Mouse (Mus musculus) forebrain, embryonic 15.5 days (tissue): ENCODE data around the gene Gns. TPM values are rescaled to one million over a fixed set of nuclear protein-coding genes. Genes with fewer than 3 reads are reported as not detected.

Experiments
- ATAC-seq: fragments of 200-750 bp; cut with Nextera tagmentation; replicated peaks from 2 replicates; pipeline ENCODE4 v1.8.0; 2017; ENCODE audit warnings: mild to moderate bottlenecking, moderate TSS enrichment, moderate library complexity
- H3K27ac ChIP-seq: fragments of 300-500 bp; sonication (generic); replicated peaks from 2 replicates; pipeline ENCODE4 v1.5.1; 2015; ENCODE audit warnings: mild to moderate bottlenecking, inconsistent platforms
- H3K27me3 ChIP-seq: fragments of 300-500 bp; sonication (generic); 2 replicates; pipeline ENCODE4 v1.6.1; 2015; ENCODE audit warnings: inconsistent platforms
- H3K36me3 ChIP-seq: fragments of 300-500 bp; sonication (generic); 2 replicates; pipeline ENCODE4 v1.6.1; 2015; ENCODE audit warnings: mild to moderate bottlenecking, inconsistent platforms
- H3K4me1 ChIP-seq: fragments of 300-500 bp; sonication (generic); 2 replicates; pipeline ENCODE4 v1.6.1; 2015; ENCODE audit warnings: inconsistent platforms
- H3K4me2 ChIP-seq: fragments of 300-500 bp; sonication (generic); replicated peaks from 2 replicates; pipeline ENCODE4 v1.6.1; 2015; ENCODE audit warnings: mild to moderate bottlenecking, inconsistent platforms
- H3K4me3 ChIP-seq: fragments of 300-500 bp; sonication (generic); 2 replicates; pipeline ENCODE4 v1.5.1; 2015; ENCODE audit warnings: mild to moderate bottlenecking, inconsistent platforms
- H3K9ac ChIP-seq: fragments of 300-500 bp; sonication (generic); replicated peaks from 2 replicates; pipeline ENCODE4 v1.6.1; 2015; ENCODE audit warnings: mild to moderate bottlenecking, inconsistent platforms
- H3K9me3 ChIP-seq: fragments of 300-500 bp; sonication (generic); 2 replicates; pipeline ENCODE4 v1.6.1; 2016; ENCODE audit warnings: inconsistent platforms
- WGBS: fragments of 180-500 bp; shearing (Covaris S2); methylation state at CpG from one replicate; pipeline ENCODE4 v1.1.7; 2015; ENCODE audit warnings: mixed read lengths; 5-methylcytosine and 5-hydroxymethylcytosine counted together
- polyA plus RNA-seq: library from polyadenylated mRNA; unstranded; fragments of >200 nt; fragmentation: Nextera tagmentation; extraction: Ambion mirVana; gene quantifications from 2 replicates; pipeline ENCODE4 v1.2.1, GENCODE M21; 2015

The Gns gene
- polyA plus RNA-seq, 1 experiment from 2014 or later, result 34.7 TPM

DNA sequence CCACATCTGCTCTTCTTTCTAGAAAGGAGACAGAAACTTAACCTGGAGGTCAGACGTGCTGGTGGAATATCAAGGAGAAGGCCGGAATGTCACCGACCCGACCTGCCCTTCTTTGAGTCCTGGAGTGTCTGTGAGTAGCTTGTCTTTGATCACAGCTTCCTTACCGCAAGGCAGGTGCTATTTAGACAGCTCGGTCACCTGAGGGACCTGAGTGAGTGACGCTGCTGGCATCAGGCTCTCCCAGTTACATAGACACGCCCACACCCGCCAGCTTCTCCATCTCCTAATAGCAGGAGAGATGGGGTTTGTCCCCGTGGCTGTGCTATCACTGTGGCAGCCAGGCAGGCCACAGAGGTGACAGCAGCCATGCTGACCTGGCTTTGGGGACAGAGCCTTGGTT lies 25.7 kb downstream of the Gns start:
- H3K27me3 ChIP-seq, result no peaks in the 10 kb centered on the region
- no peaks in the 10 kb centered on the region for H3K4me1 ChIP-seq
- H3K9ac ChIP-seq, result no peak overlapping the region
- H3K4me3 ChIP-seq, result no peak overlapping the region
- H3K36me3 ChIP-seq, result peaks cover 63% of the 10 kb centered on the region
- no peaks in the 10 kb centered on the region for H3K9me3 ChIP-seq
- 88% methylated on average over 10 of the region's 10 CpGs for WGBS
- H3K4me2 ChIP-seq, result no peak overlapping the region
- no peak for ATAC-seq
- no peak overlapping the region for H3K27ac ChIP-seq

DNA sequence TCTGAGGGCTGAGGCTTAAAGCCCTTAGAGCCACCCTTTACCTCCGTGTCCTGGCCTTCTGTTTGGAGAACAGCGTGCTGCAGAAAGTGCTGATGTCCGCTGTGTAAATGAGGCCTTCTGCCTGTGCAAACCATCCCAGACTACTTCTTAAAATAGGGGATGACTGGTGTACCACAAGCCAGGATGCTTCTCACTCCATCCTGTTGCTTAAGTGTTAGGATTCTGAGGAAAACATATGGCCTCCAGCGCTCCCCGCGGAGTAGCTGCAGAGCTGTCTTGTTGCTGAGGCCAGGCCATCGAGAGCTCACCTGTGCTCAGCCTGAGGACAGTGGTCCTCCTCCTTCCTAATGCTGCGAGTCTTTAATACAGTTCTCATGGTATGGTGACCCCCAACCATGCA lies 27.0 kb downstream of the Gns start:
- Histone ChIP-seq H3K4me2 (no peak overlapping the region), H3K4me3 (no peak overlapping the region), H3K4me1 (no peaks in the 10 kb centered on the region), H3K36me3 (peaks cover 76% of the 10 kb centered on the region), H3K9ac (no peak overlapping the region), H3K27ac (no peak overlapping the region), H3K9me3 (no peaks in the 10 kb centered on the region), H3K27me3 (no peaks in the 10 kb centered on the region)
- no peak for ATAC-seq
- 93% methylated on average over 8 of the region's 8 CpGs for WGBS

DNA sequence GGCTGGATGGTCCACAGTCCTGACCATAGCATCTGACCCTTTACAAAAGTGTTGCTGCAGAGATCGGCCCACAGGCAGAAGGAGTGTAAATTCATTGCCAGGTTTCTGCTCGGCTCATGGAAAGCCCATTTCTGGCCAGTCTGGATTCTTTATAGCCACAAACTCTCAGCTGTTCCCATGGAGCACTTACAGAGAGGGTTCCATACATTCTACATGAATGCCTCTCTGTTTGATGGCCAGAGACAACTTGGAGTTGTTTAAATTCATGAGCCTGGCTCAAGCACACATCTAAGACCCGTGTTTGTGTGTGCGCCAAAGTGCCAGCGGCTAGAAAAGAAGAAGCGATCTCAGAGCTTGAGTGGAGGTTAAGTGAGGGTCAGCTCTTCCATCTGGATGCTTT lies 29.4 kb downstream of the Gns start:
- 79% methylated on average over 6 of the region's 6 CpGs for WGBS
- no peak overlapping the region for H3K4me3 ChIP-seq
- H3K27me3 ChIP-seq, result no peaks in the 10 kb centered on the region
- ATAC-seq, result no peak
- H3K9ac ChIP-seq, result no peak overlapping the region
- H3K27ac ChIP-seq, result no peak overlapping the region
- no peaks in the 10 kb centered on the region for H3K4me1 ChIP-seq
- peaks cover 65% of the 10 kb centered on the region for H3K36me3 ChIP-seq
- H3K9me3 ChIP-seq, result no peaks in the 10 kb centered on the region
- no peak overlapping the region for H3K4me2 ChIP-seq

DNA sequence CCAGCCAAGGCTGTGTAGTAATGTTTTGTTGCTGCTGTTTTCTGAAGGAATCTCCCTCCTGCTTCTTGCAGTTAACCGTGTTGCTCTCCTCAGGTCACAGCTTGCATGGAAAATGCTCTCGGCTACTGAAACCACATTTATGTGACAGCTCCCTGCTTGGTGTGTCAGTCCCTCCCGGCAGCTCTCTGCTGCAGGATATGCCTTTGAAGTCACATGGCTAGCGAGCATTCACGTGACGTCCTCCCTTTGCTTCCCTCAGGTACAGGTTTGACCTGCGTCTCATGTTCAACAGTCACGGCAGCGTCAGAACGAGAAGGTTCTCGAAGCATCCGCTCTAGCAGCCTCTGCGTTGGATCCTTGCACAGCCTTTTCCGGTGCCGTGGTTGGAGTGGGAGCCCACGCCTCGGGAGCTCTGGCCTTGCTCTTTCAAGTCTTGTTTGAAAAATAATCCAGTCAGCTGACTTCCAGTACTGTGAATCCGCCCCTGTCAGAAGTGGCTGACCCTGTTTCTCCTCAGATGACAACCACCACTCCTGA lies 30.0 kb downstream of the Gns start:
- no peak for ATAC-seq
- Histone ChIP-seq H3K27ac (no peak overlapping the region), H3K27me3 (no peaks in the 10 kb centered on the region), H3K36me3 (peaks cover 65% of the 10 kb centered on the region), H3K9me3 (no peaks in the 10 kb centered on the region), H3K4me1 (no peaks in the 10 kb centered on the region), H3K4me3 (no peak overlapping the region), H3K4me2 (no peak overlapping the region), H3K9ac (no peak overlapping the region)
- 91% methylated on average over 18 of the region's 18 CpGs for WGBS

DNA sequence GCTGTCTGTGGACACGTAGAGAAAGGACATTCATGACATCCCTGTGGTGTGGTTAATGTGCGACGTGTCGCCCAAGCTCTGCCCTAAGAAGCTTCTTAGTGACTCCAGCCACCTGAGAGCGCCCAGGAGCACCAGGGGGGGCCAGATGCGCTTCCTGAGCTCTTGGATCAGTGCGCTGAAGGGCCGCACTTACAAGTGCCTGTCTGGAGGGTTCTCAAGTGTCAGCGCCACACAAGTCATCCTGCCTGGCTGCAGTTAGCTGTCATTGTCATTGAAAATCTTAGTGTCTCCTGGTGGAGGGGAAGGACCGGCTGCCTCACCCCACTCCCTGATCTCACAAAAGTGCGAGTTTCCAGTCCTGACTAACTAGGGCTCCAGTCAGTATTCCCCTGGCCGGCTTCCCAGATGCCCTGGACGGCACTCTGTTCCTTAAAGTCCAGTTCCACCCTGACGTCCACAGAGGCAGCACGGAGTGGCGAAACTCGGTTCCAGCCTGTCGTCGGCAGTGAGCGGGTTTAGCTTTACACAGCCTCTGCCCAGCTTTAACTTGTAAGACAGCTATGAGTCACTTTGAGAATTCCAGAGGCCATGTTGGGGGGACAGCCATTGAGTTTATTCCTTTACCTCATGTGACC lies 30.8 kb downstream of the Gns start:
- Histone ChIP-seq H3K4me3 (no peak overlapping the region), H3K4me2 (no peak overlapping the region), H3K9me3 (no peaks in the 10 kb centered on the region), H3K4me1 (no peaks in the 10 kb centered on the region), H3K27ac (no peak overlapping the region), H3K36me3 (peaks cover 61% of the 10 kb centered on the region), H3K9ac (no peak overlapping the region), H3K27me3 (no peaks in the 10 kb centered on the region)
- WGBS, result 88% methylated on average over 20 of the region's 20 CpGs
- ATAC-seq, result no peak

DNA sequence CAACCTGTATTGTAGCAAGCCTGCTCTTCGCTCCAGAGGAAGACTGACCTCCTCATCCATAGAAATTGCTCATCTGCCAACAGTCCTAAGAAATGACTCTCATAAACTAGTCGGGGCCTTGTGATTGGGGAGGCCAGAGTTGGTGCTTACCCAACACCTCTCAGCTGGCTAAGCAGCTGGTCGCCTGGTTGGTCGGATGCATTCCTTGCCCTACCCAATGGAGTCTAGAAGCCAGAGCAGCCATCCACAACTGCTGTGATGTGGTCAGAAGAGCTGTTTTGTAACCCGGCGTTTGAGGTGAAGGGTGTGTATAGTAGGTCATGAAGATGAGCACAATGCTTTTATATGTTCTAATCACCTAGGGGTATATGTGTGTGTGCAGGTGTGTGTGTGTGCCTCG lies 33.7 kb downstream of the Gns start:
- no peak overlapping the region for H3K27ac ChIP-seq
- WGBS, result 97% methylated on average over 7 of the region's 7 CpGs
- H3K4me3 ChIP-seq, result no peak overlapping the region
- no peaks in the 10 kb centered on the region for H3K4me1 ChIP-seq
- ATAC-seq, result no peak
- H3K36me3 ChIP-seq, result peaks cover 32% of the 10 kb centered on the region
- H3K4me2 ChIP-seq, result no peak overlapping the region
- no peaks in the 10 kb centered on the region for H3K27me3 ChIP-seq
- no peak overlapping the region for H3K9ac ChIP-seq
- no peaks in the 10 kb centered on the region for H3K9me3 ChIP-seq

DNA sequence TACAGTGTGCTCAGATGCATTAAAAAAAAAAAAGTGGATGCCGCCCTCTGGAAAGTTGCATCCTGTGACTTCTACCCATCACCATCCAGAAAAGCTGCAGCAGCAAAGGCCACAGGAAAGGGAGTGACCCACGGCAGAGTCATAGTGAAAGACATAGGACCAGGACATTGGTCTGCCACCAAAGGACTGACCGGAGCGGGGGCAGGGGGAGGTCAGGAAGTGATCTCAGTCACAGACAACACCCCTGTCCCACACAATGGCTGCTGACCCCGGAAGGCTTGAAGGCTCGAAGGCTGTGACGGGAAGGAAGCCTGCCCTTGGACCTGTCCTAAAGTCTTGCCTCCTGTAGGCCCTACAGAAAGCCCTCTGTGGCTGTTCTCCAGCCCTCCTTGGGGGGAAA lies 36.1 kb downstream of the Gns start:
- Histone ChIP-seq H3K36me3 (peaks cover 12% of the 10 kb centered on the region; the same call in 1 of the 2 replicates), H3K4me2 (no peak overlapping the region), H3K4me1 (no peaks in the 10 kb centered on the region), H3K27me3 (no peaks in the 10 kb centered on the region), H3K27ac (no peak overlapping the region), H3K4me3 (no peak overlapping the region), H3K9ac (no peak overlapping the region), H3K9me3 (no peaks in the 10 kb centered on the region)
- WGBS, result 84% methylated on average over 7 of the region's 7 CpGs
- ATAC-seq, result no peak

DNA sequence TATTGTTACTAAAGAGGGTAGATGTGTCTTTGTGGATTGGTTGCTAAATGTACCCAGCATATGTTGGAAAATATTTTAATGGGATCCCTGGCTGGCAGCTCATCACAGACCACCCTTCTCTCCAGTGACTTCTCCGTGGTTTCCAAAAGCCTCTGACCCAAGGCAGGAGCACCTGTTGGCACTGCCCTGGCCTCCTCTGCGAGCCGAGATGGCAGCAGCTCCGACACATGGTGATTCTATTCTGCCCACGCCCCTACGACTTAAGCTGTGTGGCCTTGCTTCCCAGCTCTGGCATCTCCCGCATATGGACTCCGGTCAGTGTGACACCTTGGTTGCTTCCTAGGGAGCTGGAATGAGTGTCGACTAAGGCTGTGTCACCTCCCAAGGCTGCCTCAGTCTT lies 38.2 kb downstream of the Gns start:
- no peak overlapping the region for H3K9ac ChIP-seq
- 78% methylated on average over 9 of the region's 9 CpGs for WGBS
- H3K9me3 ChIP-seq, result no peaks in the 10 kb centered on the region
- no peak overlapping the region for H3K4me3 ChIP-seq
- no peaks in the 10 kb centered on the region for H3K27me3 ChIP-seq
- H3K27ac ChIP-seq, result no peak overlapping the region
- no peaks in the 10 kb centered on the region for H3K4me1 ChIP-seq
- H3K4me2 ChIP-seq, result no peak overlapping the region
- no peak for ATAC-seq
- no peaks in the 10 kb centered on the region for H3K36me3 ChIP-seq

DNA sequence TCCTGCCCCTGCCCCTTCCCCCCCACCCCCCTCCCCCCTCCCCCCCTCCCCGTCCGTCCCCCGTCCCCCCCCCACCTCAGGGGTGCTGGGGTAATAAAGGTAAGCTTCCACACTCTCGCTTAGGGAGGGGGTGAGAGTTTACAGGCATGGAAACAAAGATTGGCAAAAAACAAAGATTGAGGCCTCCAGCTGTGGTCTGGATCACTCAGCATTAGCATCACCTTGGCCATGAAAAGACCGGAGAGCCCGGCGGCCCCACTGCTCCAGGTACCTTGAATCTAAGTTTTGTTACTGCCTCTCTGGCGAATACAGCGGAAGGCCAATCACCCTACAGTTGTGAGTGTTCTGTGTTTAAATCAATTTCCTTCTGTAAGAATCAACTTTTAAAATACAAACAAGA lies 39.1 kb downstream of the Gns start:
- Histone ChIP-seq H3K9ac (no peak overlapping the region), H3K4me2 (no peak overlapping the region), H3K27ac (no peak overlapping the region), H3K4me3 (no peak overlapping the region), H3K4me1 (no peaks in the 10 kb centered on the region), H3K36me3 (no peaks in the 10 kb centered on the region), H3K27me3 (no peaks in the 10 kb centered on the region), H3K9me3 (no peaks in the 10 kb centered on the region)
- 69% methylated on average over 6 of the region's 9 CpGs for WGBS
- no peak for ATAC-seq

DNA sequence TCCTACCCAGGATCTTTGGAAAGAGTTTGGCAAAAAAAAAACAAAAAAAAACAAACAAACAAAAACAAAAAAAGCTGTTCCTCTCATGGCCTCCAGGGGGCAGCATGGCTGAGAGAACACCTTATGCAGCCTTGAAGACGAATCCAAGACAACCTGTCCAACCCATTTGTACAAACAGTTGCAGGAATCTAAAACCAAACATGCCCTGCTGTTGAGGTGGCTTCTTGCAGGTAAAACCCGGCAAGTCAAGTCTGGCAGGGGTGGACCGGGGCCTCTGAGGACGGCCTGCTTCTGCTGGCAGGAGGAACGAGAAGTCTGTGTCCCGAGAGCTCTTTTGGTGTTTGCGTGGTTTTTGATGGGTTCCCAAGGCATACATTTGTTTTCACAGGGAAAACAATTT lies 44.8 kb downstream of the Gns start:
- no peak overlapping the region for H3K9ac ChIP-seq
- H3K27ac ChIP-seq, result no peak overlapping the region
- no peak for ATAC-seq
- H3K4me2 ChIP-seq, result no peak overlapping the region
- H3K27me3 ChIP-seq, result no peaks in the 10 kb centered on the region
- H3K4me1 ChIP-seq, result no peaks in the 10 kb centered on the region
- no peaks in the 10 kb centered on the region for H3K9me3 ChIP-seq
- WGBS, result 74% methylated on average over 7 of the region's 7 CpGs
- H3K4me3 ChIP-seq, result no peak overlapping the region
- no peaks in the 10 kb centered on the region for H3K36me3 ChIP-seq

DNA sequence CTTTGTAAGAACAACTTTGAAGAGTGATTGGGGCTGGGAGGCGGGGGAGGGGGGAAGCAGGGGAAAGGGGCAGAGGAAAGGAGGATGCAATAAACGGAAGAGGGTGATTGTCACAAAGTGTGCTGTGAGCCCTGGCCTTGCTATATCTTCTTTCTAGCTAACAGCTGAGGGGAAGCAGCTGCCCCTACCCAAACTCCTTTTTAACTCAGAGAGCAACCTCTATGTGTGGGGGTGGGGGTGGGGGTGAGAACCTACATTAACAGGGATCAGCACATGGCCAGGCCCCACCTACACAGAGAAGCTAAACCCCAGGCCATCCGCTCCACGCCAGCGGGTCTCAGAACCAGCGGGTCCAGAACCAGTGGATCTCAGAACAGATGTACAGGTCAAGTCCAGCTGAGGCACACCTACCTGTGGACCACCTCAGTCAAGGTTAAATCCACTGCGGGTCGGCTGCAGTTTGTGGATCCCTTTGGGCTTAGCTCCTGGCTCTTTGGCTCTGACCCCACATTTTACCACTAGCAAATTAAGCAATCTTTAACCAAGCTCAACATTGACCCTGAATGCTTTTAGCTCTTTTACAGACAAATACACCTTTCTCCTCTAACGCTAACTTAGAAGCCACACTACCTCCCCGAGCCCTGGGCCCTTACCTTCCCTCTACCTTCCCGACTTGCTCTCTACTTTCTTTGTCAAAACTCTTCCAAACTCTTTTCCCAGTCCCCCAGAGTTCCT lies 47.0 kb downstream of the Gns start:
- H3K9me3 ChIP-seq, result no peaks in the 10 kb centered on the region
- H3K4me2 ChIP-seq, result no peak overlapping the region
- no peaks in the 10 kb centered on the region for H3K27me3 ChIP-seq
- no peak overlapping the region for H3K4me3 ChIP-seq
- ATAC-seq, result no peak
- no peak overlapping the region for H3K9ac ChIP-seq
- WGBS, result 90% methylated on average over 11 of the region's 11 CpGs
- H3K4me1 ChIP-seq, result no peaks in the 10 kb centered on the region
- no peak overlapping the region for H3K27ac ChIP-seq
- H3K36me3 ChIP-seq, result no peaks in the 10 kb centered on the region

DNA sequence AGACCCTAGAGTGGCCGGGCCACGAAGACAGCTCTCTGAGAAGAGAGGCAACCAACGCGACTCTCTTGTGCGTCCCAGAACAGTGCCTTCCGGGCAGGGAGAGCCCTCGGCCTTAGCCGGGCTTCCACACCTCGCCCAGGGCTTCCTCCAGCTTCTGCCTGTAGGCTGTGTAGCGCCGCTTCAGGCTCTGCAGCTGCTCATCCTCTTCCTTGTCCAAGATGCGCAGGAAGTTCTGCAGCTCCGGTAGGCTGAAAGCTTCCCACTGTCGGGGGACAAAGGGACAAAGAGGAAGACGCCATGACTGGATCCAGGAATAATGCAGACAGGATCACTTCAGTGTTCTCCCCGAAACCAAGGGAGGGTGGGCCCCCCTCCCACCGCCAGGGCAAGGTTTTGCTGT lies 47.9 kb downstream of the Gns start:
- no peak overlapping the region for H3K9ac ChIP-seq
- WGBS, result 91% methylated on average over 17 of the region's 17 CpGs
- no peak overlapping the region for H3K4me2 ChIP-seq
- H3K27me3 ChIP-seq, result no peaks in the 10 kb centered on the region
- no peak overlapping the region for H3K27ac ChIP-seq
- H3K4me1 ChIP-seq, result no peaks in the 10 kb centered on the region
- H3K4me3 ChIP-seq, result no peak overlapping the region
- no peaks in the 10 kb centered on the region for H3K36me3 ChIP-seq
- H3K9me3 ChIP-seq, result no peaks in the 10 kb centered on the region
- no peak for ATAC-seq

DNA sequence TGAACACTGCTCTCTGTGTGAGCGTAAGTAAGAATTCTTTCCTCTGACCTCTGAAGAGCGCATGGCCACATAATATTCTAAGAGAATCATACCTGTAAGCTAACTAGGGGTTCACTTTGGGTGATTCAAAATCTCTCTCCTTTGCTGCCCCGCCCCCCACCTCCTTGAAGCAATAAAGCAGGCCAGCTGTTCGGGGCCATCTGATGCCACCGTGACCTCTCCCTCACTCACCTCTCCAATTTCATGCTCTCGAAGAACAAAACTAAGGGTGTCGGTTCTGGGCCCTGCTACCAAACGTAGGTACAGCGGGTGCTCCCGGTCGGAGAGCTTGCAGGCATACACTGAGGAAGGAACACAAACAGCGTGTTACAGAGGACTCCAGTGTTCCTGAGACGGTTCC lies 49.2 kb downstream of the Gns start:
- Histone ChIP-seq H3K4me1 (no peaks in the 10 kb centered on the region), H3K27ac (no peak overlapping the region), H3K36me3 (no peaks in the 10 kb centered on the region), H3K4me2 (no peak overlapping the region), H3K9ac (no peak overlapping the region), H3K9me3 (no peaks in the 10 kb centered on the region), H3K4me3 (no peak overlapping the region), H3K27me3 (no peaks in the 10 kb centered on the region)
- ATAC-seq, result no peak
- WGBS, result 91% methylated on average over 13 of the region's 13 CpGs
